Mouse (Mus musculus): ENCODE measurements around the gene Gm10638.

Gene Gm10638

GRCm38 (mm10) chr8:86745221-86745934 is at the start of gene Gm10638, which contains the start of gene Siah1a:
Gene Gm10638 (plus strand): TSS chr8:86745699.
Gene Siah1a (minus strand): TSS chr8:86745934.
- peak; percentile 70 for DNase-seq

GRCm38 (mm10) chr8:86695703-86696102 is 49.8 kb upstream of the Gm10638 start:
- no peak for DNase-seq

GRCm38 (mm10) chr8:86698811-86699421 is 46.6 kb upstream of the Gm10638 start:
- no peak for DNase-seq

GRCm38 (mm10) chr8:86699471-86699870 is 46.0 kb upstream of the Gm10638 start:
- DNase-seq: no peak

GRCm38 (mm10) chr8:86702453-86702852 is 43.0 kb upstream of the Gm10638 start:
- no peak for DNase-seq

GRCm38 (mm10) chr8:86705317-86705716 is 40.2 kb upstream of the Gm10638 start:
- no peak for DNase-seq

GRCm38 (mm10) chr8:86706756-86707155 is 38.7 kb upstream of the Gm10638 start:
- DNase-seq: no peak

GRCm38 (mm10) chr8:86707873-86708272 is 37.6 kb upstream of the Gm10638 start:
- DNase-seq: no peak

GRCm38 (mm10) chr8:86712594-86712993 is 32.9 kb upstream of the Gm10638 start:
- DNase-seq: no peak

GRCm38 (mm10) chr8:86713407-86714188 is 31.9 kb upstream of the Gm10638 start:
- no peak for DNase-seq

GRCm38 (mm10) chr8:86718332-86718994 is 27.0 kb upstream of the Gm10638 start:
- DNase-seq: no peak

GRCm38 (mm10) chr8:86719368-86719767 is 26.1 kb upstream of the Gm10638 start:
- DNase-seq: no peak

- DNase-seq: no peak
Observed at GRCm38 (mm10) chr8:86720756-86721459, 24.6 kb upstream of the Gm10638 start.

GRCm38 (mm10) chr8:86721490-86721889 is 24.0 kb upstream of the Gm10638 start:
- DNase-seq: no peak

GRCm38 (mm10) chr8:86726959-86727358 is 18.5 kb upstream of the Gm10638 start:
- no peak for DNase-seq

GRCm38 (mm10) chr8:86728224-86728950 is 17.1 kb upstream of the Gm10638 start:
- DNase-seq: peak; percentile 35

GRCm38 (mm10) chr8:86730303-86730702 is 15.2 kb upstream of the Gm10638 start:
- DNase-seq: no peak

- no peak for DNase-seq
Observed at GRCm38 (mm10) chr8:86730860-86731259, 14.6 kb upstream of the Gm10638 start.

GRCm38 (mm10) chr8:86734171-86734570 is 11.3 kb upstream of the Gm10638 start:
- DNase-seq: peak; percentile 52

- no peak for DNase-seq
Observed at GRCm38 (mm10) chr8:86734954-86735353, 10.5 kb upstream of the Gm10638 start.

GRCm38 (mm10) chr8:86735446-86736111 is 9.9 kb upstream of the Gm10638 start:
- DNase-seq: no peak

Data from kidney, adult 9 months (tissue).